Mouse (Mus musculus) heart, adult 18-20 months (tissue): ENCODE measurements around the gene Sfi1. TPM values are rescaled to one million over a fixed set of nuclear protein-coding genes. Genes with fewer than 3 reads are reported as not detected.
"Not testable (repeated sequence)": the region's sequence is repeated elsewhere in the genome, so short reads cannot be mapped to it uniquely, and the experiment has no call there.

Experiments used
- DNase-seq, 2 experiments: peaks; one replicate each; pipeline ENCODE4 v3.0.0; 2021 to 2022; ENCODE audit warnings: mixed read lengths in 1 of 2
- total RNA-seq, 2 experiments: library from RNA; stranded (reverse); gene quantifications; 2 replicates each; pipeline ENCODE4 v1.2.3; 2021

The Sfi1 gene
- total RNA-seq, 2 experiments from 2014 or later: 17.3 to 20.5 TPM

- DNase-seq: not testable (repeated sequence)
Measured at GRCm38 (mm10) chr11:3104501-3105260, 88.6 kb downstream of the Sfi1 start.

DNA sequence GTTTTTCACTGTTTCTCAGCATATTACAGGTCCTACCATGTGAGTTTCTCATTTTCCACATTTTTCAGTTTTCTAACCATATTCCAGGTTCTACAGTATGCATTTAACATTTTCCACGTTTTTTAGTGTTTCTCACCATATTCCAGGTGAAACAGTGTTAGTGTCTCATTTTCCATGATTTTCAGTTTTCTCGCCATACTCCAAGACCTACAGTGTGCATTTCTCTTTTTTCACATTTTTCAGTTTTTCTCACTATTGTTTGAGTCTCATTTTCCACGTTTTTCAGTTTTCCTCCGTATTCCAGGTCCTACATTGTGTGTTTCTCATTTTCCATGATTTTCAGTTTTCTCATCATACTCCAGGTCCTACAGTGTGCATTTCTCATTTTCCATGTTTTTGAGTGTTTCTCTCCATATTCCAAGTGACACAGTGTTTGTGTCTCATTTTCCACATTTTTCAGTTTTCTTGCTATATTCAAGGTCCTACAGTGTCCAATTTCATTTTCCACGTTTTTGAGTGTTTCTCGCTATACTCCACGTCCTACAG lies 89.6 kb downstream of the Sfi1 start:
- DNase-seq: no peak

DNA sequence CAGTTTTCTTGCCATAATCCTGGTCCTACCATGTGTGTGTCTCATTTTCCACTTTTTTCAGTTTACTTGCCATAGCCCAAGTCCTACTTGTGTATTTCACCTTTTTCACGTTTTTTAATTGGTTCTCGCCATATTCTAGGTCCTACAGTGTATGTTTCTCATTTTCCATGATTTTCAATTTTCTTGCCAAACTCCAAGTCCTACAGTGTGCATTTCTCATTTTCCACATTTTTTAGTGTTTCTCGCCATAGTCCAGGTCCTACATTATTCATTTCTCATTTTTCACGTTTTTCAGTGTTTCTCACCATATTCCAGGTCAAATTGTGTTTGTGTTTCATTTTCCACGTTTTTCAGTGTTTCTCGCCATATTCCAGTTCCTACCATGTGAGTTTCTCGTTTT lies 90.6 kb downstream of the Sfi1 start:
- DNase-seq: not testable (repeated sequence)

GRCm38 (mm10) chr11:3101875-3102494 lies 91.3 kb downstream of the Sfi1 start:
- no peak for DNase-seq

- DNase-seq: no peak
Measured at GRCm38 (mm10) chr11:3101072-3101874, 92.0 kb downstream of the Sfi1 start.

DNA sequence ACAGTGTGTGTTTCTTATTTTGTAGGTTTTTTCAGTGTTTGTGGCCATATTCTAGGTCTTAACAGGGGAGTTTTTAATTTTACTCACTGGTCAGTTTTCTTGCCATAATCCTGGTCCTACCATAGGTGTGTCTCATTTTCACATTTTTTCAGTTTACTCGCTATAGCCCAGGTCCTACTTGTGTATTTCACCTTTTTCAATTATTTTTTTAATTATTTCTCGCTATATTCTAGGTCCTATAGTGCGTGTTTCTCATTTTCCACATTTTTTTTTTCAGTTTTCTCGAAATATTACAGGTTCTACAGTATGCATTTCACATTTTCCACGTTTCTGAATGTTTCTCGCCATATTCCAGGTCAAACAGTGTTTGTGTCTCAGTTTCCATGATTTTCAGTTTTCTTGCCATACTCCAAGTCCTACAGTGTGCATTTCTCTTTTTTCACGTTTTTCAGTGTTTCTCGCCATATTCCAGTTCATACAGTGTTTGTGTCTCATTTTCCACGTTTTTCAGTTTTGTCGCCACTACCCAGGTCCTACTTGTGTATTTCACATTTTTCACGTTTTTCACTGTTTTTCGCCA lies 93.1 kb downstream of the Sfi1 start:
- DNase-seq: not testable (repeated sequence)

Other genes with a start within 250 kb of the Sfi1 start
- gene Eif4enif1, start 8.9 kb upstream of the Sfi1 start, total RNA-seq: 10 to 100 TPM; 40.5 to 42.1 TPM
- gene Drg1, start 73.0 kb upstream of the Sfi1 start, total RNA-seq: 10 to 100 TPM; 60.1 to 70.5 TPM
- 10 to 100 TPM; 19.4 to 23.1 TPM for gene Patz1, start 95.4 kb upstream of the Sfi1 start, total RNA-seq
- 10 to 100 TPM; 45.2 to 51.2 TPM for gene Pik3ip1, start 136.9 kb upstream of the Sfi1 start, total RNA-seq
- gene Limk2, start 215.7 kb upstream of the Sfi1 start, total RNA-seq: 10 to 100 TPM; 15.1 to 17.0 TPM